Mouse (Mus musculus) MEL (cell line): ENCODE results near the gene Cdt1. TPM values are rescaled to one million over a fixed set of nuclear protein-coding genes. Genes with fewer than 3 reads are reported as not detected.

Experiments used
- DNase-seq: peaks from one replicate; pipeline ENCODE4 v3.0.0; 2011; ENCODE audit warnings: low read depth, low spot score
- H3K27ac ChIP-seq: 2 replicates; pipeline ENCODE4 v1.5.1; 2012; ENCODE audit warnings: low read depth, mild to moderate bottlenecking, control low read depth, low read length, moderate library complexity; ENCODE audit not compliant: control insufficient read depth
- H3K27me3 ChIP-seq, 2 experiments: fragments of 150-350 bp in 1 of 2; sonication (generic) in 1 of 2; 2 replicates each; pipeline ENCODE4 v1.6.1; 2012; ENCODE audit warnings: low read length in 2 of 2, mild to moderate bottlenecking in 2 of 2, improper control_type of control experiment in 1 of 2, moderate library complexity in 1 of 2; ENCODE audit not compliant: insufficient read depth in 2 of 2, control insufficient read depth in 1 of 2
- H3K36me3 ChIP-seq, 2 experiments: 2 replicates each; pipeline ENCODE4 v1.6.1; 2012 to 2014; ENCODE audit warnings: low read length in 2 of 2, improper control_type of control experiment in 1 of 2, inconsistent platforms in 1 of 2, mild to moderate bottlenecking in 1 of 2; ENCODE audit not compliant: insufficient read depth in 2 of 2, control insufficient read depth in 1 of 2
- H3K4me1 ChIP-seq, 2 experiments: fragments of 150-350 bp in 1 of 2; sonication (generic) in 1 of 2; 2 replicates each; pipeline ENCODE4 v1.6.1; 2012; ENCODE audit warnings: low read length in 2 of 2, improper control_type of control experiment in 1 of 2, mild to moderate bottlenecking in 1 of 2; ENCODE audit not compliant: insufficient read depth in 2 of 2, control insufficient read depth in 1 of 2
- H3K4me3 ChIP-seq, 2 experiments: fragments of 150-350 bp in 1 of 2; sonication (generic) in 1 of 2; 2 replicates each; pipeline ENCODE4 v1.5.1; 2012; ENCODE audit warnings: low read depth in 2 of 2, low read length in 2 of 2, mild to moderate bottlenecking in 2 of 2, moderate library complexity in 2 of 2, control low read depth in 1 of 2, improper control_type of control experiment in 1 of 2; ENCODE audit not compliant: control insufficient read depth in 1 of 2, insufficient read depth in 1 of 2
- H3K79me2 ChIP-seq: 2 replicates; pipeline ENCODE4 v1.6.1; 2012; ENCODE audit warnings: mild to moderate bottlenecking, low read length, moderate library complexity; ENCODE audit not compliant: control insufficient read depth, poor library complexity, insufficient read depth
- H3K9ac ChIP-seq: 2 replicates; pipeline ENCODE4 v1.6.1; 2012; ENCODE audit warnings: low read depth, mild to moderate bottlenecking, control low read depth, low read length, moderate library complexity; ENCODE audit not compliant: control insufficient read depth, poor library complexity, severe bottlenecking
- H3K9me3 ChIP-seq: fragments of 150-350 bp; sonication (generic); replicated peaks from 2 replicates; pipeline ENCODE4 v1.6.1; 2012; ENCODE audit warnings: mild to moderate bottlenecking, low read length, improper control_type of control experiment, moderate library complexity; ENCODE audit not compliant: insufficient read depth
- BHLHE40 ChIP-seq: IDR thresholded peaks from 2 replicates; pipeline ENCODE4 v1.6.1; 2012; ENCODE audit warnings: low read depth, mild to moderate bottlenecking, inconsistent platforms, low read length, improper control_type of control experiment, borderline replicate concordance
- CHD1 ChIP-seq: IDR thresholded peaks from 2 replicates; pipeline ENCODE4 v1.6.1; 2012; ENCODE audit warnings: low read depth, mild to moderate bottlenecking, inconsistent platforms, low read length, improper control_type of control experiment
- CHD2 ChIP-seq: IDR thresholded peaks from 2 replicates; pipeline ENCODE4 v1.6.1; 2011; ENCODE audit warnings: low read length, improper control_type of control experiment
- CTCF ChIP-seq, 3 experiments: IDR thresholded peaks in 2 of 3; conservative IDR thresholded peaks in 1 of 3; 2 replicates each; pipeline ENCODE4 v1.5.1; 2011 to 2012; ENCODE audit warnings: low read length in 3 of 3, low read depth in 2 of 3, mild to moderate bottlenecking in 2 of 3, improper control_type of control experiment in 1 of 3, inconsistent platforms in 1 of 3, mixed read lengths in 1 of 3, moderate library complexity in 1 of 3; ENCODE audit not compliant: control insufficient read depth in 1 of 3, insufficient read depth in 1 of 3, poor library complexity in 1 of 3, severe bottlenecking in 1 of 3
- E2F4 ChIP-seq: IDR thresholded peaks from 2 replicates; pipeline ENCODE4 v1.6.1; 2011; ENCODE audit warnings: low read depth, low read length, improper control_type of control experiment, borderline replicate concordance
- ELF1 ChIP-seq: IDR thresholded peaks from 2 replicates; pipeline ENCODE4 v1.6.1; 2014; ENCODE audit warnings: low read depth, mild to moderate bottlenecking, inconsistent platforms, low read length, improper control_type of control experiment, moderate library complexity
- GABPA ChIP-seq: IDR thresholded peaks from 2 replicates; pipeline ENCODE4 v1.6.1; 2012; ENCODE audit warnings: low read depth, mild to moderate bottlenecking, inconsistent platforms, low read length, improper control_type of control experiment, moderate library complexity
- GATA1 ChIP-seq: IDR thresholded peaks from 2 replicates; pipeline ENCODE4 v1.6.1; 2011; ENCODE audit warnings: low read depth, low read length, improper control_type of control experiment
- HCFC1 ChIP-seq: IDR thresholded peaks from 2 replicates; pipeline ENCODE4 v1.6.1; 2012; ENCODE audit warnings: low read depth, mild to moderate bottlenecking, inconsistent platforms, low read length, improper control_type of control experiment, moderate library complexity
- KAT2A ChIP-seq: conservative IDR thresholded peaks from 2 replicates; pipeline ENCODE4 v1.6.1; 2012; ENCODE audit warnings: low read depth, low read length, improper control_type of control experiment, inconsistent platforms
- MAX ChIP-seq: IDR thresholded peaks from 2 replicates; pipeline ENCODE4 v1.6.1; 2011; ENCODE audit warnings: low read length, improper control_type of control experiment
- MAZ ChIP-seq: IDR thresholded peaks from 2 replicates; pipeline ENCODE4 v1.6.1; 2012; ENCODE audit warnings: low read depth, mild to moderate bottlenecking, inconsistent platforms, low read length, improper control_type of control experiment
- MEF2A ChIP-seq: IDR thresholded peaks from 2 replicates; pipeline ENCODE4 v1.6.1; 2014; ENCODE audit warnings: low read depth, mild to moderate bottlenecking, inconsistent platforms, low read length, improper control_type of control experiment; ENCODE audit not compliant: poor library complexity, insufficient replicate concordance, severe bottlenecking; ENCODE audit errors: extremely low read depth
- MXI1 ChIP-seq: IDR thresholded peaks from 2 replicates; pipeline ENCODE4 v1.6.1; 2011; ENCODE audit warnings: mild to moderate bottlenecking, low read depth, low read length, improper control_type of control experiment
- MYB ChIP-seq: IDR thresholded peaks from 2 replicates; pipeline ENCODE4 v1.6.1; 2011; ENCODE audit warnings: mild to moderate bottlenecking, low read depth, low read length, improper control_type of control experiment
- MYC ChIP-seq: IDR thresholded peaks from 2 replicates; pipeline ENCODE4 v1.6.1; 2011; ENCODE audit warnings: low read depth, mild to moderate bottlenecking, low read length, improper control_type of control experiment, moderate library complexity
- NELFE ChIP-seq: IDR thresholded peaks from 2 replicates; pipeline ENCODE4 v1.6.1; 2011; ENCODE audit warnings: low read depth, low read length, improper control_type of control experiment
- NRF1 ChIP-seq: IDR thresholded peaks from 2 replicates; pipeline ENCODE4 v1.6.1; 2014; ENCODE audit warnings: low read depth, mild to moderate bottlenecking, inconsistent platforms, low read length, improper control_type of control experiment, moderate library complexity; ENCODE audit not compliant: poor library complexity, insufficient read depth, severe bottlenecking
- POLR2A ChIP-seq, 2 experiments: IDR thresholded peaks; 2 replicates each; pipeline ENCODE4 v1.6.1; 2011 to 2012; ENCODE audit warnings: low read length in 2 of 2, mild to moderate bottlenecking in 2 of 2, control low read depth in 1 of 2, improper control_type of control experiment in 1 of 2, low read depth in 1 of 2, moderate library complexity in 1 of 2; ENCODE audit not compliant: control insufficient read depth in 1 of 2, insufficient read depth in 1 of 2, poor library complexity in 1 of 2
- POLR2AphosphoS2 ChIP-seq: IDR thresholded peaks from 2 replicates; pipeline ENCODE4 v1.6.1; 2011; ENCODE audit warnings: low read length, improper control_type of control experiment
- SIN3A ChIP-seq: IDR thresholded peaks from 2 replicates; pipeline ENCODE4 v1.6.1; 2012; ENCODE audit warnings: low read length, improper control_type of control experiment, inconsistent platforms
- SMC3 ChIP-seq: IDR thresholded peaks from 2 replicates; pipeline ENCODE4 v1.6.1; 2011; ENCODE audit warnings: low read depth, low read length, improper control_type of control experiment
- TAL1 ChIP-seq: IDR thresholded peaks from 2 replicates; pipeline ENCODE4 v1.6.1; 2012; ENCODE audit warnings: mild to moderate bottlenecking, inconsistent platforms, low read length, moderate library complexity, mixed read lengths
- TCF12 ChIP-seq: IDR thresholded peaks from 2 replicates; pipeline ENCODE4 v1.6.1; 2014; ENCODE audit warnings: low read depth, mild to moderate bottlenecking, inconsistent platforms, low read length, improper control_type of control experiment, moderate library complexity
- UBTF ChIP-seq: IDR thresholded peaks from 2 replicates; pipeline ENCODE4 v1.6.1; 2012; ENCODE audit warnings: low read depth, mild to moderate bottlenecking, inconsistent platforms, low read length, improper control_type of control experiment, moderate library complexity, borderline replicate concordance; ENCODE audit not compliant: insufficient read depth
- USF1 ChIP-seq: IDR thresholded peaks from 2 replicates; pipeline ENCODE4 v1.6.1; 2014; ENCODE audit warnings: low read depth, mild to moderate bottlenecking, inconsistent platforms, low read length, improper control_type of control experiment, moderate library complexity
- ZNF384 ChIP-seq: IDR thresholded peaks from 2 replicates; pipeline ENCODE4 v1.6.1; 2012; ENCODE audit warnings: low read depth, mild to moderate bottlenecking, inconsistent platforms, low read length, improper control_type of control experiment
- polyA plus RNA-seq, 2 experiments: library from polyadenylated mRNA; stranded (reverse) in 1 of 2; unstranded in 1 of 2; fragments of >175 nt in 1 of 2; fragments of >200 nt in 1 of 2; gene quantifications; 2 replicates each; pipeline versions ENCODE4 v1.2.1 to v1.2.4; 2012; ENCODE audit warnings: low replicate concordance in 2 of 2, low read depth in 1 of 2; ENCODE audit not compliant: insufficient read length in 2 of 2, insufficient read depth in 1 of 2, missing spikeins in 1 of 2
- total RNA-seq: library from RNA; depleted of rRNA; stranded (reverse); fragments of 300-350 nt; gene quantifications from 2 replicates; pipeline ENCODE4 v1.2.3, GENCODE M21; 2012; rRNA removed

The Cdt1 gene
- total RNA-seq, result 64.3 and 74.6 TPM in 2 replicates
- polyA plus RNA-seq, result 10 to 100 TPM in 1 of 2 experiments, not detected in 1; 84.5 TPM

DNA sequence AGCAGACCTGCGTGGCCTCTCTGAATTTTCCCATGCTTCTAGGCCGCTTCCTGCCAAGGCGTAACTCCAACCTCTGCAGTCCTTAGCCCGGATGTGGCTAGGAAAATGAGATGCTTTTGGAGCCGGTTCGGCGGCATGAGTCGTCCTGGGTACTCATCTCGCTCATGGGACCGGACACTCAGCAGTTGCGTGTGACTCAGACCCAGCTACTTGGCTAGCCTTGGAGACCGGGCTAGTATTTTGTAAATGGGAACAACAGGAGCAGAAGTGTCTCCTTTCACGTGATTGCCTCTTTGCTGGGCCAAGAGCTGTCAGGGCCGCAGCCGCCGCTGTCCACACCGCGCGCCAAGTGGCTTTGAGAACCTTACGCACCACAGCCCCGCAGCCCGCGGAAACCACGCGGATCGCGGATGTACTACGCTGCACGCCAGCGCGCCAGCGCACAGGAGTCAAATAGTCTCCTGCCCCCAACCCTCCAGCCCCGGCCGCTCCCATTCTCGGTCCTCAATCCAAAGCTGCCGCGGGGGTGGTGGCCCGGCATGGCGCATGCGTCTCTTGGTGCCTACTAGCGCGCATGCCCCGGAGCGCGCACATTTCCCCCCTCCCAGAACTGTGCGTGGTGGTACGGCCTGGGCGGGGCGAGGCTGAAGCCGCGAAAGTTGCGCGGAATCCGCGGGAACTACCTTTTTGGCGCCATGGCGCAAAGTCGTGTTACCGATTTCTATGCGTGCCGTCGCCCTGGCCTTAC lies at the start of gene Cdt1:
Gene Cdt1, plus strand, starts transcription at position 655 of the 748 bp plus-strand sequence.
- Histone ChIP-seq H3K4me1 (peaks cover 0 to 15% of the 10 kb centered on the region in 2 experiments; a peak in 2 of 4 replicates), H3K36me3 (peaks cover 0 to 7% of the 10 kb centered on the region in 2 experiments; a peak in 2 of 4 replicates)

DNA sequence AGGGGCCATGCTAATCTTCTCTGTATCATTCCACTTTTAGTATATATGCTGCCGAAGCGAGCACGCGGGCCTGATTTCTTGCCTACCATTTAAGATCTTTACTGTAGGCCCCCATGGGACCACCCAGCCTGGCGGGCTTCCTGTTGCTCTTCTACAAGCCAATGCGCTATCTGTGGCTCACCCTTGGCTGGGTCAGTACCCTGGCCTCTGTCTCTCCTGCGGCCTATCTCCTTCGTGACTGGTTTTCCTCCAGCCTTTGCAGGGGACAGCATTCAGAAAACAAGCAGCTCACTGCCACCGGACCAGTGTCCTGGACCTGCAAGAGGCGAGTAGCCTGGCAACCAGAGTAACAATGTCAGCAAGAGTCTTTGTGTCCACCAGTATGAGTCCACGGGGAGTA lies 47.2 kb upstream of the Cdt1 start:
- Histone ChIP-seq H3K4me1 (0 out of 4 replicates have a peak, but pooled peaks cover 0 to 3% of the 10 kb centered on the region in 2 experiments), H3K36me3 (peaks cover 0 to 6% of the 10 kb centered on the region in 2 experiments; a peak in 2 of 4 replicates)

More for the DNA sequence above, at the start of gene Cdt1:
- no peak for TF ChIP-seq UBTF
- TF ChIP-seq POLR2AphosphoS2, result peak; percentile 44; the same call in 1 of the 2 replicates
- no peak for TF ChIP-seq TAL1
- TF ChIP-seq CHD1, result peak; percentile 98
- no peak for TF ChIP-seq CHD2
- TF ChIP-seq HCFC1, result peak; percentile 77
- TF ChIP-seq GATA1, result no peak
- peak; percentile 34 for TF ChIP-seq MYC
- TF ChIP-seq NRF1, result peak; percentile 97
- TF ChIP-seq TCF12, result peak; percentile 21; the same call in 1 of the 2 replicates
- no peak for TF ChIP-seq SMC3
- TF ChIP-seq CTCF (IDR thresholded peaks at IDR 0.05 in 2 of 3, conservative IDR thresholded peaks at IDR 0.05 in 1 of 3; ENCODE audit: control insufficient read depth in 1 of 3, insufficient read depth in 1 of 3, low read depth in 2 of 3, low read length in 3 of 3, poor library complexity in 1 of 3, severe bottlenecking in 1 of 3), result no peak
- no peak for TF ChIP-seq GABPA
- TF ChIP-seq USF1, result 0 out of 2 replicates have a peak, but pooled peaks have one; percentile 24
- TF ChIP-seq MEF2A, result no peak
- TF ChIP-seq ELF1, result no peak
- peak; percentile 50; the same call in 1 of the 2 replicates for TF ChIP-seq KAT2A
- TF ChIP-seq E2F4, result peak; percentile 98
- no peak for TF ChIP-seq MYB
- peak; percentile 65 for TF ChIP-seq NELFE
- TF ChIP-seq MAX, result 0 out of 2 replicates have a peak, but pooled peaks have one; percentile 20
- TF ChIP-seq SIN3A, result peak; percentile 72
- no peak for TF ChIP-seq ZNF384
- TF ChIP-seq MAZ, result no peak
- TF ChIP-seq BHLHE40, result peak; percentile 43; the same call in 1 of the 2 replicates
- peak; percentile 46 for TF ChIP-seq MXI1
- TF ChIP-seq POLR2A (IDR thresholded peaks at IDR 0.05; ENCODE audit: control insufficient read depth in 1 of 2, insufficient read depth in 1 of 2, low read depth in 1 of 2, low read length in 2 of 2, poor library complexity in 1 of 2), result peak; percentile 66 to 89; a peak in 3 of 4 replicates
- Histone ChIP-seq H3K79me2 (peaks cover 23% of the 10 kb centered on the region), H3K9ac (peak within 1 kb of the TSS; percentile 99), H3K9me3 (no peaks in the 10 kb centered on the region), H3K27me3 (no peaks in the 10 kb centered on the region), H3K4me3 (peak within 1 kb of the TSS; percentile 67 to 90), H3K27ac (peak within 1 kb of the TSS; percentile 88)
- DNase-seq, result peak; percentile 93

More for the DNA sequence above, 47.2 kb upstream of the Cdt1 start:
- Histone ChIP-seq H3K9ac (no peak overlapping the region), H3K27ac (no peak overlapping the region), H3K4me3 (no peak overlapping the region), H3K79me2 (peaks cover 19% of the 10 kb centered on the region; the same call in 1 of the 2 replicates), H3K27me3 (no peaks in the 10 kb centered on the region), H3K9me3 (no peaks in the 10 kb centered on the region)
- no peak for DNase-seq
- TF ChIP-seq UBTF, result no peak
- TF ChIP-seq, all 39 proteins: peak for 0
